Mouse (Mus musculus) ES-E14 (cell line): Measurements from ENCODE around the gene Mad1l1. TPM values are rescaled to one million over a fixed set of nuclear protein-coding genes. Genes with fewer than 3 reads are reported as not detected.

Source experiments
- DNase-seq: peaks from one replicate; pipeline ENCODE4 v3.0.0-alpha.2; 2013; ENCODE audit warnings: low read depth, low spot score
- H3K27ac ChIP-seq: 2 replicates; pipeline ENCODE4 v1.5.1; 2012; ENCODE audit warnings: low read depth, mild to moderate bottlenecking, low read length, moderate library complexity, mixed read lengths; ENCODE audit not compliant: poor library complexity, insufficient read depth, severe bottlenecking
- H3K36me3 ChIP-seq: 2 replicates; pipeline ENCODE4 v1.6.1; 2012; ENCODE audit warnings: mild to moderate bottlenecking, low read length, moderate library complexity, mixed read lengths; ENCODE audit not compliant: control insufficient read depth, poor library complexity, insufficient read depth, severe bottlenecking
- H3K4me1 ChIP-seq, 2 experiments: fragments of 150-350 bp in 1 of 2; sonication (generic) in 1 of 2; 2 replicates each; pipeline ENCODE4 v1.6.1; 2012; ENCODE audit warnings: low read length in 2 of 2, mild to moderate bottlenecking in 1 of 2, mixed read lengths in 1 of 2; ENCODE audit not compliant: control insufficient read depth in 2 of 2, insufficient read depth in 2 of 2, poor library complexity in 1 of 2
- H3K4me3 ChIP-seq, 2 experiments: fragments of 150-350 bp in 1 of 2; sonication (generic) in 1 of 2; 2 replicates each; pipeline ENCODE4 v1.5.1; 2012; ENCODE audit warnings: low read length in 2 of 2, low read depth in 1 of 2, mild to moderate bottlenecking in 1 of 2, mixed read lengths in 1 of 2; ENCODE audit not compliant: insufficient read depth in 1 of 2, poor library complexity in 1 of 2, severe bottlenecking in 1 of 2
- H3K9ac ChIP-seq: 2 replicates; pipeline ENCODE4 v1.6.1; 2012; ENCODE audit warnings: low read depth, mild to moderate bottlenecking, low read length, mixed read lengths; ENCODE audit not compliant: poor library complexity, insufficient read depth, severe bottlenecking
- H3K9me3 ChIP-seq: fragments of 150-350 bp; sonication (generic); 2 replicates; pipeline ENCODE4 v1.6.1; 2012; ENCODE audit warnings: low read depth, mild to moderate bottlenecking, low read length; ENCODE audit not compliant: control insufficient read depth, insufficient read depth
- CHD2 ChIP-seq: IDR thresholded peaks from 2 replicates; pipeline ENCODE4 v1.6.1; 2014; ENCODE audit warnings: mild to moderate bottlenecking, low read depth, low read length, inconsistent platforms
- HCFC1 ChIP-seq: IDR thresholded peaks from 2 replicates; pipeline ENCODE4 v1.6.1; 2012; ENCODE audit warnings: low read length, inconsistent platforms, borderline replicate concordance; ENCODE audit not compliant: insufficient read depth
- MAFK ChIP-seq: IDR thresholded peaks from 2 replicates; pipeline ENCODE4 v1.6.1; 2014; ENCODE audit warnings: mild to moderate bottlenecking, low read depth, low read length, inconsistent platforms; ENCODE audit not compliant: insufficient read depth
- ZC3H11A ChIP-seq: IDR thresholded peaks from 2 replicates; pipeline ENCODE4 v1.6.1; 2012; ENCODE audit warnings: low read depth, mild to moderate bottlenecking, inconsistent platforms, low read length, borderline replicate concordance
- ZNF384 ChIP-seq: IDR thresholded peaks from 2 replicates; pipeline ENCODE4 v1.6.1; 2012; ENCODE audit warnings: low read depth, low read length, inconsistent platforms
- in situ Hi-C, 2 experiments: fragments of 600-800 bp; cut with MboI; formaldehyde crosslinking; loops; one replicate each; pipeline ENCODE4 v1.15.1; 2025; ENCODE audit warnings: low sequenced_read_pairs in 2 of 2, inconsistent platforms in 1 of 2; ENCODE audit not compliant: unreplicated experiment in 2 of 2
- total RNA-seq: library from RNA; depleted of rRNA; stranded (reverse); fragments of 300-350 nt; gene quantifications from 2 replicates; pipeline ENCODE4 v1.2.3, GENCODE M21; 2012

Mad1l1 gene
- total RNA-seq, 1 experiment = 47.2 TPM

DNA sequence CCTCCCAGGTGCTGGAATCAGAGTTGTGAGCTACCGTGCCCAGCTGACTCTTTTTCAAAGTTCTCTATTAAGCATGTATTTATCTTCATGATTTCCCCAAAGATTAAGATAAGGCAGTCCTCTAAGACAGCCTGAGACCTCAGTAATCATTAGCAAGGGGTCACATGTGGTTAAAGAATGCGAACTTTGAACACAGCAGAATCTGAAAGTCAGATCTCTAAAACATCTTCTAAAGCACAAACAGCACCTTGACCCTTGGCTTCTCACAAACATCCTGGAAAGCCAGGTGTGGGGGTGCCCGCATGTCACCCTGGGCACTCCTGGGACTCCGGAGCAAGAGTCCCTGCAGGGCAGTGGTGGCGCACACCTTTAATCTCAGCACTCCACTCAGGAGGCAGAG, 43.1 kb upstream of the Mad1l1 start:
- in situ Hi-C loops = no loop called here
- no peak overlapping the region for H3K4me3 ChIP-seq

GRCm38 (mm10) chr5:140359930-140360674, 38.8 kb upstream of the Mad1l1 start:
- no peak overlapping the region for H3K27ac ChIP-seq
- H3K36me3 ChIP-seq = peaks cover 21% of the 10 kb centered on the region
- DNase-seq = no peak
- H3K9me3 ChIP-seq = no peaks in the 10 kb centered on the region
- in situ Hi-C loops = no loop called here
- H3K9ac ChIP-seq = no peak overlapping the region
- no peak for TF ChIP-seq ZC3H11A
- TF ChIP-seq ZNF384 = no peak
- no peak for TF ChIP-seq CHD2
- no peak for TF ChIP-seq MAFK
- H3K4me1 ChIP-seq = peaks cover 0 to 19% of the 10 kb centered on the region in 2 experiments; a peak in 2 of 4 replicates
- H3K4me3 ChIP-seq = no peak overlapping the region

More for the DNA sequence above, 43.1 kb upstream of the Mad1l1 start:
- H3K4me1 ChIP-seq = peaks cover 3 to 22% of the 10 kb centered on the region in 2 experiments; a peak in 2 of 4 replicates
- H3K36me3 ChIP-seq = no peaks in the 10 kb centered on the region; the same call in 1 of the 2 replicates
- H3K27ac ChIP-seq = no peak overlapping the region
- TF ChIP-seq ZC3H11A (no peak), MAFK (no peak), ZNF384 (no peak), CHD2 (no peak), HCFC1 (no peak)
- H3K9me3 ChIP-seq = no peaks in the 10 kb centered on the region
- no peak overlapping the region for H3K9ac ChIP-seq
- DNase-seq = no peak

GRCm38 (mm10) chr5:140357466-140357865, 36.1 kb upstream of the Mad1l1 start:
- peaks cover 42% of the 10 kb centered on the region for H3K36me3 ChIP-seq
- no peaks in the 10 kb centered on the region for H3K9me3 ChIP-seq
- H3K9ac ChIP-seq = no peak overlapping the region
- H3K4me1 ChIP-seq = peaks cover 0 to 19% of the 10 kb centered on the region in 2 experiments; a peak in 2 of 4 replicates
- DNase-seq = no peak
- TF ChIP-seq CHD2 = no peak
- no peak for TF ChIP-seq MAFK
- no peak overlapping the region for H3K4me3 ChIP-seq
- H3K27ac ChIP-seq = no peak overlapping the region
- in situ Hi-C loops = no loop called here

DNA sequence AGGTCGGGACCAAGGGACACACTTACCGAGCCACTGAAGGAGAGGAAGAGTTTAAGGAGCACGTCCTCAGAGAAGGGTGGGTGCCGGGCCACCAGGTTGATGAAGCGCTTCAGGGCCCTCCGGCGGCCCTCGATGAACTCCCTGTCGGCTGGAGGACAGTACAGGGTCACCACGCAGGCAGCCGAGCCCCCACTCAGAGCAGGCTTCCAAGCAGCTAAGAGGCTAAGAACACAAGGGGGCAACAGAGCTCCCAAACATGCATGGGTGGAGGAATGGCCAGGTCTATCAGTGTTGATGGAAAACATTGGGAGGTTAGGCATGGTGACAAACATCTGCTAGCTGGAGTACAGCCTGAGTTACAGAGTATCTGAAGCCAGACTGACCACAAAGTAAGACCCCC, 34.6 kb upstream of the Mad1l1 start:
- TF ChIP-seq ZC3H11A (no peak), ZNF384 (no peak), MAFK (no peak), HCFC1 (no peak), CHD2 (no peak)
- H3K36me3 ChIP-seq = peaks cover 53% of the 10 kb centered on the region
- no peak overlapping the region for H3K4me3 ChIP-seq
- peaks cover 0 to 12% of the 10 kb centered on the region in 2 experiments; a peak in 2 of 4 replicates for H3K4me1 ChIP-seq
- no peak overlapping the region for H3K27ac ChIP-seq
- in situ Hi-C loops = no loop called here
- DNase-seq = no peak
- no peak overlapping the region for H3K9ac ChIP-seq
- H3K9me3 ChIP-seq = no peaks in the 10 kb centered on the region

- H3K4me3 ChIP-seq = no peak overlapping the region
- no peaks in the 10 kb centered on the region for H3K9me3 ChIP-seq
- H3K4me1 ChIP-seq = no peaks in the 10 kb centered on the region
- DNase-seq = no peak
- TF ChIP-seq MAFK = no peak
- TF ChIP-seq ZNF384 = no peak
- TF ChIP-seq HCFC1 = no peak
- no peak for TF ChIP-seq CHD2
- no peak for TF ChIP-seq ZC3H11A
- peaks cover 52% of the 10 kb centered on the region for H3K36me3 ChIP-seq
- no peak overlapping the region for H3K9ac ChIP-seq
- in situ Hi-C loops = no loop called here
- no peak overlapping the region for H3K27ac ChIP-seq
Measured at GRCm38 (mm10) chr5:140352352-140352751, 31.0 kb upstream of the Mad1l1 start.
